Mouse (Mus musculus) myocyte (in vitro differentiated cells): ENCODE data around the gene Tmcc3. TPM values are rescaled to one million over a fixed set of nuclear protein-coding genes. Genes with fewer than 3 reads are reported as not detected.

Experiments
- H3K27me3 ChIP-seq: one replicate; pipeline ENCODE4 v1.6.1; 2011; ENCODE audit not compliant: control insufficient read depth, insufficient read depth, insufficient read length
- H3K36me3 ChIP-seq: one replicate; pipeline ENCODE4 v1.6.1; 2011; ENCODE audit not compliant: control insufficient read depth, insufficient read depth
- H3K4me2 ChIP-seq: one replicate; pipeline ENCODE4 v1.6.1; 2011; ENCODE audit warnings: low read depth, control low read depth
- H3K4me3 ChIP-seq: one replicate; pipeline ENCODE4 v1.5.1; 2011; ENCODE audit warnings: mild to moderate bottlenecking, control low read depth, moderate library complexity
- H3K79me2 ChIP-seq: one replicate; pipeline ENCODE4 v1.6.1; 2011; ENCODE audit not compliant: control insufficient read depth, insufficient read depth
- H3ac ChIP-seq: one replicate; pipeline ENCODE4 v1.6.1; 2011; ENCODE audit not compliant: control insufficient read depth, insufficient read length
- CEBPB ChIP-seq: IDR thresholded peaks from 2 replicates; pipeline ENCODE4 v1.6.1; 2011; ENCODE audit warnings: mild to moderate bottlenecking, moderate library complexity; ENCODE audit not compliant: poor library complexity, insufficient read depth, severe bottlenecking
- E2F4 ChIP-seq: IDR thresholded peaks from one replicate; pipeline ENCODE4 v1.6.1; 2011; ENCODE audit warnings: mild to moderate bottlenecking, control low read depth, moderate library complexity; ENCODE audit not compliant: insufficient read depth
- MAX ChIP-seq: IDR thresholded peaks from one replicate; pipeline ENCODE4 v1.6.1; 2011; ENCODE audit warnings: low read depth, mild to moderate bottlenecking, control low read depth
- MYOD1 ChIP-seq, 3 experiments: IDR thresholded peaks; one replicate each; pipeline ENCODE4 v1.6.1; 2011; ENCODE audit warnings: control low read depth in 2 of 3, low read depth in 2 of 3, mild to moderate bottlenecking in 2 of 3, moderate library complexity in 1 of 3; ENCODE audit not compliant: insufficient read length in 2 of 3, control insufficient read depth in 1 of 3
- MYOG ChIP-seq, 3 experiments: IDR thresholded peaks; one replicate each; pipeline ENCODE4 v1.6.1; 2011; ENCODE audit warnings: control low read depth in 2 of 3, low read depth in 2 of 3, mild to moderate bottlenecking in 2 of 3; ENCODE audit not compliant: insufficient read length in 2 of 3, control insufficient read depth in 1 of 3, insufficient read depth in 1 of 3
- POLR2A ChIP-seq: IDR thresholded peaks from one replicate; pipeline ENCODE4 v1.6.1; 2011; ENCODE audit warnings: low read depth, mild to moderate bottlenecking, control low read depth, moderate library complexity; ENCODE audit not compliant: insufficient read length
- POLR2AphosphoS2 ChIP-seq: IDR thresholded peaks from one replicate; pipeline ENCODE4 v1.6.1; 2011; ENCODE audit warnings: low read depth, control low read depth; ENCODE audit not compliant: insufficient read length
- REST ChIP-seq: IDR thresholded peaks from one replicate; pipeline ENCODE4 v1.6.1; 2011; ENCODE audit warnings: mild to moderate bottlenecking, control low read depth, moderate library complexity; ENCODE audit not compliant: insufficient read depth, insufficient read length
- SRF ChIP-seq: IDR thresholded peaks from one replicate; pipeline ENCODE4 v1.6.1; 2011; ENCODE audit warnings: low read depth; ENCODE audit not compliant: control insufficient read depth, insufficient read length
- TCF12 ChIP-seq: IDR thresholded peaks from one replicate; pipeline ENCODE4 v1.6.1; 2011; ENCODE audit warnings: mild to moderate bottlenecking, control low read depth; ENCODE audit not compliant: poor library complexity, insufficient read depth, severe bottlenecking
- TCF3 ChIP-seq: IDR thresholded peaks from one replicate; pipeline ENCODE4 v1.6.1; 2011; ENCODE audit warnings: low read depth, control low read depth; ENCODE audit not compliant: insufficient read length
- USF1 ChIP-seq: IDR thresholded peaks from one replicate; pipeline ENCODE4 v1.6.1; 2011; ENCODE audit warnings: low read depth, mild to moderate bottlenecking, control low read depth, moderate library complexity
- polyA plus RNA-seq: library from polyadenylated mRNA; unstranded; fragments of >200 nt; fragmentation: generic; extraction: Trizol; gene quantifications from one replicate; pipeline ENCODE4 v1.2.1, GENCODE M21; 2012; ENCODE audit warnings: missing spikeins

The Tmcc3 gene
- polyA plus RNA-seq, 1 experiment, result 16.6 TPM

GRCm38 (mm10) chr10:94575958-94576357, 264.2 kb downstream of the Tmcc3 start:
- Histone ChIP-seq H3K79me2 (no peaks in the 10 kb centered on the region), H3K4me3 (no peak overlapping the region), H3K27me3 (no peaks in the 10 kb centered on the region), H3K4me2 (no peak overlapping the region), H3ac (no peak overlapping the region), H3K36me3 (peaks cover 29% of the 10 kb centered on the region)
- TF ChIP-seq MYOD1 (IDR thresholded peaks at IDR 0.05; ENCODE audit: control insufficient read depth in 1 of 3, insufficient read length in 2 of 3, low read depth in 2 of 3), result no peak
- no peak for TF ChIP-seq CEBPB
- TF ChIP-seq POLR2A, result no peak
- no peak for TF ChIP-seq MYOG (IDR thresholded peaks at IDR 0.05; ENCODE audit: control insufficient read depth in 1 of 3, insufficient read depth in 1 of 3, insufficient read length in 2 of 3, low read depth in 2 of 3)
- TF ChIP-seq E2F4, result no peak
- TF ChIP-seq USF1, result no peak
- TF ChIP-seq TCF3, result no peak
- no peak for TF ChIP-seq TCF12
- no peak for TF ChIP-seq POLR2AphosphoS2
- TF ChIP-seq REST, result no peak
- no peak for TF ChIP-seq MAX
- no peak for TF ChIP-seq SRF

- H3K4me2 ChIP-seq, result no peak overlapping the region
- H3K79me2 ChIP-seq, result no peaks in the 10 kb centered on the region
- H3K4me3 ChIP-seq, result no peak overlapping the region
- no peaks in the 10 kb centered on the region for H3K27me3 ChIP-seq
- H3ac ChIP-seq, result no peak overlapping the region
- TF ChIP-seq E2F4 (no peak), CEBPB (no peak), POLR2A (no peak), MYOG (IDR thresholded peaks at IDR 0.05; ENCODE audit: control insufficient read depth in 1 of 3, insufficient read depth in 1 of 3, insufficient read length in 2 of 3, low read depth in 2 of 3) (no peak), MAX (no peak), TCF3 (no peak), SRF (no peak), TCF12 (no peak), POLR2AphosphoS2 (no peak), MYOD1 (IDR thresholded peaks at IDR 0.05; ENCODE audit: control insufficient read depth in 1 of 3, insufficient read length in 2 of 3, low read depth in 2 of 3) (no peak)
- H3K36me3 ChIP-seq, result peaks cover 42% of the 10 kb centered on the region
Observed at GRCm38 (mm10) chr10:94578870-94579269, 267.1 kb downstream of the Tmcc3 start.

GRCm38 (mm10) chr10:94581384-94581783, 269.6 kb downstream of the Tmcc3 start:
- no peak overlapping the region for H3K4me2 ChIP-seq
- H3K27me3 ChIP-seq, result no peaks in the 10 kb centered on the region
- TF ChIP-seq REST (no peak), CEBPB (no peak), POLR2A (no peak), MAX (no peak), USF1 (no peak), TCF3 (no peak), SRF (no peak), POLR2AphosphoS2 (no peak), TCF12 (no peak), MYOG (IDR thresholded peaks at IDR 0.05; ENCODE audit: control insufficient read depth in 1 of 3, insufficient read depth in 1 of 3, insufficient read length in 2 of 3, low read depth in 2 of 3) (no peak), E2F4 (no peak), MYOD1 (IDR thresholded peaks at IDR 0.05; ENCODE audit: control insufficient read depth in 1 of 3, insufficient read length in 2 of 3, low read depth in 2 of 3) (no peak)
- H3K4me3 ChIP-seq, result no peak overlapping the region
- H3K36me3 ChIP-seq, result peaks cover 51% of the 10 kb centered on the region
- H3K79me2 ChIP-seq, result no peaks in the 10 kb centered on the region
- no peak overlapping the region for H3ac ChIP-seq

GRCm38 (mm10) chr10:94583714-94584113, 272.0 kb downstream of the Tmcc3 start:
- no peak overlapping the region for H3K4me2 ChIP-seq
- H3K27me3 ChIP-seq, result no peaks in the 10 kb centered on the region
- H3K4me3 ChIP-seq, result no peak overlapping the region
- no peak for TF ChIP-seq CEBPB
- TF ChIP-seq POLR2AphosphoS2, result no peak
- TF ChIP-seq MYOG (IDR thresholded peaks at IDR 0.05; ENCODE audit: control insufficient read depth in 1 of 3, insufficient read depth in 1 of 3, insufficient read length in 2 of 3, low read depth in 2 of 3), result no peak
- no peak for TF ChIP-seq USF1
- no peak for TF ChIP-seq MYOD1 (IDR thresholded peaks at IDR 0.05; ENCODE audit: control insufficient read depth in 1 of 3, insufficient read length in 2 of 3, low read depth in 2 of 3)
- no peak for TF ChIP-seq SRF
- no peak for TF ChIP-seq MAX
- TF ChIP-seq TCF12, result no peak
- TF ChIP-seq TCF3, result no peak
- TF ChIP-seq E2F4, result no peak
- no peak for TF ChIP-seq REST
- H3ac ChIP-seq, result no peak overlapping the region
- H3K36me3 ChIP-seq, result peaks cover 58% of the 10 kb centered on the region
- H3K79me2 ChIP-seq, result no peaks in the 10 kb centered on the region

- Histone ChIP-seq H3K79me2 (no peaks in the 10 kb centered on the region), H3K36me3 (peaks cover 53% of the 10 kb centered on the region), H3ac (no peak overlapping the region), H3K4me2 (no peak overlapping the region), H3K27me3 (no peaks in the 10 kb centered on the region), H3K4me3 (no peak overlapping the region)
- no peak for TF ChIP-seq CEBPB
- no peak for TF ChIP-seq REST
- no peak for TF ChIP-seq SRF
- TF ChIP-seq TCF3, result peak; percentile 54
- no peak for TF ChIP-seq USF1
- no peak for TF ChIP-seq TCF12
- no peak for TF ChIP-seq MAX
- peak in 2 of 3 experiments; percentile 78 to 88 for TF ChIP-seq MYOG (IDR thresholded peaks at IDR 0.05; ENCODE audit: control insufficient read depth in 1 of 3, insufficient read depth in 1 of 3, insufficient read length in 2 of 3, low read depth in 2 of 3)
- no peak for TF ChIP-seq POLR2A
- TF ChIP-seq E2F4, result no peak
- peak in 2 of 3 experiments; percentile 76 for TF ChIP-seq MYOD1 (IDR thresholded peaks at IDR 0.05; ENCODE audit: control insufficient read depth in 1 of 3, insufficient read length in 2 of 3, low read depth in 2 of 3)
- no peak for TF ChIP-seq POLR2AphosphoS2
Observed at GRCm38 (mm10) chr10:94584851-94585359, 273.2 kb downstream of the Tmcc3 start.
